Mouse (Mus musculus): Measurements from ENCODE around the gene Timm17a. TPM values are rescaled to one million over a fixed set of nuclear protein-coding genes. Genes with fewer than 3 reads are reported as not detected.

Gene Timm17a
- polyA plus RNA-seq, 1 experiment from 2014 or later = 368 TPM

DNA sequence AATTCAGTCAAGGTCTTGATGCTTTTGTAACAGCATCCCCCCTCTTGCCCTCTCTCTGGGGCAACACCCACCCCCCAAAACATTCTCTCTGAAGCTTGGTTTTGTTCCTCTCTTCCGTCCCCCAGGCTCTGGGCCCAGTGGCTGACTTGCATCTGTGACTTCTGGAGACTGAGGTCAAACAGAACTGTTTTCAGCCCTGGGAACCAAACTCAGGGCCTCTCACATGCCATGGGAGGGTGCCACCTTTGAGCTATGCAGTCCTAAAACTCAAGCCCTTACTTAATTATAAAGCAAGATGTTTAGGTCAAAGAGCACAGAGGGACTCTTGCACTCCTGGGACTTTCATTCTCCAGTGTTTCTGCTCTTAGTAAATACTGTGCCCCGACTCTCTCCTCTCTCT, 12.4 kb upstream of the Timm17a start:
- peaks cover 19% of the 10 kb centered on the region for H3K4me1 ChIP-seq (replicated peaks)
- H3K9me3 ChIP-seq (replicated peaks) = no peaks in the 10 kb centered on the region
- WGBS = 70% methylated on average over 2 of the region's 2 CpGs
- H3K4me2 ChIP-seq = no peak overlapping the region
- H3K36me3 ChIP-seq = no peaks in the 10 kb centered on the region
- H3K27ac ChIP-seq (ENCODE audit: poor library complexity, severe bottlenecking) = no peak overlapping the region
- H3K4me3 ChIP-seq = no peak overlapping the region
- no peak overlapping the region for H3K9ac ChIP-seq
- ATAC-seq (ENCODE audit: insufficient number of reproducible peaks, low FRiP score) = no peak
- H3K27me3 ChIP-seq (replicated peaks) = 0 out of 2 replicates have a peak, but pooled peaks cover 9% of the 10 kb centered on the region

GRCm38 (mm10) chr1:135324571-135324970, 11.0 kb upstream of the Timm17a start, which contains the start of gene Lmod1:
Gene Lmod1, plus strand, starts transcription at chr1:135324807.
- Histone ChIP-seq H3K36me3 (no peaks in the 10 kb centered on the region), H3K27me3 (replicated peaks) (0 out of 2 replicates have a peak, but pooled peaks cover 9% of the 10 kb centered on the region), H3K9me3 (replicated peaks) (no peaks in the 10 kb centered on the region), H3K27ac (ENCODE audit: poor library complexity, severe bottlenecking) (0 out of 2 replicates have a peak within 1 kb of the TSS, but pooled peaks have one; percentile 5), H3K4me2 (peak within 1 kb of the TSS; percentile 67), H3K4me3 (peak within 1 kb of the TSS; percentile 29), H3K4me1 (replicated peaks) (peaks cover 9% of the 10 kb centered on the region), H3K9ac (peak within 1 kb of the TSS; percentile 50; the same call in 1 of the 2 replicates)
- WGBS = 11% methylated on average over 8 of the region's 8 CpGs
- ATAC-seq (ENCODE audit: insufficient number of reproducible peaks, low FRiP score) = peak; percentile 45; the same call in 1 of the 2 replicates

DNA sequence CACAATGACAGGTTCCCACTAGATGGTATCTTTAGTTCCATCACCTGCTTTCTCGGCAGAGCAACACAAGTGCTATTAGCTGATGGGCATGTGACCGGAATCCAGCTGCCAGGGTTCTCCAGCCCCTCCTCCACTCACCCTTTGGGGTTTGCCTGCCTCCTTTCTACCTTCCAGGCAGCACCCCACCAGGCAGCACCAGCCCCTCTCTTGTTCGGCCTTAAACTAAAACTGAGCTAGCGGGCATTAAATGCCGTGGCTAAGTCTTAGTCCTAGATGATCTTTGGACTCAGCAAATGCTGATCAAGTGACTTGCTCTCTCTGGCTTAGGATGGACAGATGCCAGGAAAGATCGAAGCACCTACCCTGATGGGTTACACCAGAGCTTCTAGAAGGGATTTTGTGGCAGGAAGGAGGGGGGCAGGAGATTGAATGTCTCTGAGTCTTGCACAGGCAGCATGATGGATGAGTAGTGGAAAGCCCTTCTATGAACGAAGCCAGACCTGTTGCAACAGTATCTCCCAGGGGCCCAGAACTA, 9.9 kb upstream of the Timm17a start:
- no peak overlapping the region for H3K4me2 ChIP-seq
- H3K27me3 ChIP-seq (replicated peaks) = 0 out of 2 replicates have a peak, but pooled peaks cover 9% of the 10 kb centered on the region
- 77% methylated on average over 7 of the region's 7 CpGs for WGBS
- no peak overlapping the region for H3K4me3 ChIP-seq
- no peaks in the 10 kb centered on the region for H3K9me3 ChIP-seq (replicated peaks)
- no peak overlapping the region for H3K27ac ChIP-seq (ENCODE audit: poor library complexity, severe bottlenecking)
- no peak overlapping the region for H3K9ac ChIP-seq
- ATAC-seq (ENCODE audit: insufficient number of reproducible peaks, low FRiP score) = no peak
- H3K4me1 ChIP-seq (replicated peaks) = peaks cover 9% of the 10 kb centered on the region
- H3K36me3 ChIP-seq = no peaks in the 10 kb centered on the region

GRCm38 (mm10) chr1:135312201-135312600, 1.4 kb downstream of the Timm17a start:
- Histone ChIP-seq H3K27ac (ENCODE audit: poor library complexity, severe bottlenecking) (no peak overlapping the region), H3K27me3 (replicated peaks) (no peaks in the 10 kb centered on the region), H3K9me3 (replicated peaks) (no peaks in the 10 kb centered on the region), H3K4me2 (peak overlapping the region; percentile 82), H3K36me3 (peaks cover 30% of the 10 kb centered on the region), H3K4me1 (replicated peaks) (peaks cover 17% of the 10 kb centered on the region), H3K4me3 (peak overlapping the region; percentile 99), H3K9ac (peak overlapping the region; percentile 99)
- 62% methylated on average over 4 of the region's 4 CpGs for WGBS
- ATAC-seq (ENCODE audit: insufficient number of reproducible peaks, low FRiP score) = no peak

- Histone ChIP-seq H3K4me1 (replicated peaks) (peaks cover 17% of the 10 kb centered on the region), H3K27me3 (replicated peaks) (no peaks in the 10 kb centered on the region), H3K36me3 (peaks cover 38% of the 10 kb centered on the region), H3K4me3 (no peak overlapping the region), H3K4me2 (0 out of 2 replicates have a peak overlapping the region, but pooled peaks have one; percentile 4), H3K9ac (no peak overlapping the region), H3K9me3 (replicated peaks) (no peaks in the 10 kb centered on the region), H3K27ac (ENCODE audit: poor library complexity, severe bottlenecking) (no peak overlapping the region)
- ATAC-seq (ENCODE audit: insufficient number of reproducible peaks, low FRiP score) = no peak
- WGBS = 72% methylated on average over 6 of the region's 6 CpGs
Observed at GRCm38 (mm10) chr1:135311356-135311755, 2.2 kb downstream of the Timm17a start.

DNA sequence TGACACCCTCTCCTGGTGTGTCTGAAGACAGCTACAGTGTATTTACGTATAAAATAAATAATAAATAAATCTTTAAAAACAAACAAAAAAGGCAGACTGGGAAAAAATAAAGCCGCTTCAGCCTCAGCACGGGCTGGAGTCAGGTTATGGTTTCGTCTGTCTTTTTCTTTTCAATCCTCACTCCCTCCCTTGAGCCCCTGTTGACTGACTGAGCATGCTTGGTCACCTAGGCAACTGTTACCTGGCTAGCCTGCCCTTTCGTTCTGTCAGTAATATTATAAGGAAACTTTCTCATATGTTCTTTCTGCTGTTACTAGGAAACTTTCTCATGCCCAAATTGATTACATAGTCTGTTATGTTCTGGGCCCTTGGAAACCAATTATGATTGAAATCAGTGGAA, 22.7 kb downstream of the Timm17a start:
- Histone ChIP-seq H3K4me1 (replicated peaks) (peaks cover 8% of the 10 kb centered on the region; the same call in 1 of the 2 replicates), H3K4me2 (no peak overlapping the region), H3K27ac (ENCODE audit: poor library complexity, severe bottlenecking) (no peak overlapping the region), H3K9ac (no peak overlapping the region), H3K9me3 (replicated peaks) (no peaks in the 10 kb centered on the region), H3K4me3 (no peak overlapping the region), H3K27me3 (replicated peaks) (no peaks in the 10 kb centered on the region), H3K36me3 (peaks cover 23% of the 10 kb centered on the region)
- no peak for ATAC-seq (ENCODE audit: insufficient number of reproducible peaks, low FRiP score)
- WGBS = 80% methylated on average over 5 of the region's 5 CpGs

- Histone ChIP-seq H3K36me3 (peaks cover 3% of the 10 kb centered on the region; the same call in 1 of the 2 replicates), H3K4me1 (replicated peaks) (peaks cover 17% of the 10 kb centered on the region), H3K4me3 (no peak overlapping the region), H3K27me3 (replicated peaks) (no peaks in the 10 kb centered on the region), H3K4me2 (no peak overlapping the region), H3K9me3 (replicated peaks) (no peaks in the 10 kb centered on the region), H3K9ac (no peak overlapping the region), H3K27ac (ENCODE audit: poor library complexity, severe bottlenecking) (no peak overlapping the region)
- no peak for ATAC-seq (ENCODE audit: insufficient number of reproducible peaks, low FRiP score)
- WGBS = 30% methylated on average over 2 of the region's 2 CpGs
Observed at GRCm38 (mm10) chr1:135286311-135286710, 27.3 kb downstream of the Timm17a start.

DNA sequence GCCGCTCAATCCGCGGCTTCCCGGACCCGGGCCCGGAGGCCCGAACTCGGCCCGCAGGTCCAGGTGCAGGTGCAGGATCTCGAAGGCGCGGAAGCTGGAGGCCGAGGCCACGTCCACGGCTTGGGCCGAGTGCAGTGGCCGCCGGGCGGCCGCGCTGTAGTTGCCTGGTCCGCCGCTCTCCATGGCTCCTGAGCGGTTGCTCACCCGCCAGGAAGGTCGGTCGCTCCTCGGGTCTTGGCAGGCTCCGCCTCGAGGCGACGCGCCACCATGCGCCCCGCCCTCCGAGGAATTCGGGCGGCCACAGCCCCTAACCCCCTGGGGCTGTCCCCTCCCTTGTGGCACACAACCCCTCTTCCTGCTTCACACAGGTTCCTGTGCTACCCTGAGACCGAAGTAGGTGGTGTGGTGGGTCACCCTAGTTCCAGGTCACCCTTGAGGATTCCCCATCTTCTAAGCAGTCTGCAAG, 29.7 kb downstream of the Timm17a start, which contains the start of gene Rnpep:
Gene Rnpep (minus strand): TSS at position 259 of the 466 bp plus-strand sequence.
- Histone ChIP-seq H3K9ac (peak within 1 kb of the TSS; percentile 87), H3K4me3 (peak within 1 kb of the TSS; percentile 74), H3K36me3 (peaks cover 6% of the 10 kb centered on the region), H3K9me3 (replicated peaks) (no peaks in the 10 kb centered on the region), H3K27me3 (replicated peaks) (no peaks in the 10 kb centered on the region), H3K4me2 (peak within 1 kb of the TSS; percentile 88), H3K4me1 (replicated peaks) (peaks cover 16% of the 10 kb centered on the region), H3K27ac (ENCODE audit: poor library complexity, severe bottlenecking) (peak within 1 kb of the TSS; percentile 70)
- peak; percentile 76 for ATAC-seq (ENCODE audit: insufficient number of reproducible peaks, low FRiP score)
- WGBS = under 1% methylated on average over 35 of the region's 39 CpGs

DNA sequence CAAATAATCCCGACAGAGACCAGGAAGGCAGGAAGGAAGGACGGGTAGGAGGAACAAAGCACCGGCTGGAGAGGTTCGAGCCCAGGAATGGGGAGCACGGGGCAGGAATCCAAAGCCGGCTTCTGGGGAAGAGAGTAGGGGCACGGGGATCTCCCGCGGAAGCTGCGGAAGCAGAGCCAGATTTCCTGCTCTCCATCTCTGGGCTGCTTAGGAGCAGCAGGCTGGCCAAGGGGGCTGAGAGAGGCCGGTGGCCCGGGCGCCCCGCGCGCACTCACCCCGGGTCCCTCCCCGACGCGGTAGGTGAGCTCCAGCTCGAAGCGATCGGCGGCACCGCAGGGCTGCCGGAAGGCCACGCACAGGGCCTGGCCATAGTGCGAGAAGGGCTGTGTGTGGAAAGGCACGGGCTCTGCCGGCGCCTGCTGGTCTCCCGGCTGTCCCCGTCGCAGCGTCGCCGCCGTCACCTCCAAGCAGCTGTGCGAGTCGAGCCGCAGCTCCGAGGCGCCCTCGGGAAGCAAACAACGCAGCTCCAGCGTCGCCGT, 30.2 kb downstream of the Timm17a start:
- H3K9me3 ChIP-seq (replicated peaks) = no peaks in the 10 kb centered on the region
- peaks cover 16% of the 10 kb centered on the region for H3K4me1 ChIP-seq (replicated peaks)
- peak overlapping the region; percentile 70 for H3K27ac ChIP-seq (ENCODE audit: poor library complexity, severe bottlenecking)
- H3K4me3 ChIP-seq = peak overlapping the region; percentile 74
- H3K27me3 ChIP-seq (replicated peaks) = no peaks in the 10 kb centered on the region
- peak overlapping the region; percentile 87 for H3K9ac ChIP-seq
- WGBS = 0% methylated on average over 48 of the region's 48 CpGs
- H3K36me3 ChIP-seq = peaks cover 11% of the 10 kb centered on the region
- peak overlapping the region; percentile 88 for H3K4me2 ChIP-seq
- peak; percentile 70 for ATAC-seq (ENCODE audit: insufficient number of reproducible peaks, low FRiP score)

DNA sequence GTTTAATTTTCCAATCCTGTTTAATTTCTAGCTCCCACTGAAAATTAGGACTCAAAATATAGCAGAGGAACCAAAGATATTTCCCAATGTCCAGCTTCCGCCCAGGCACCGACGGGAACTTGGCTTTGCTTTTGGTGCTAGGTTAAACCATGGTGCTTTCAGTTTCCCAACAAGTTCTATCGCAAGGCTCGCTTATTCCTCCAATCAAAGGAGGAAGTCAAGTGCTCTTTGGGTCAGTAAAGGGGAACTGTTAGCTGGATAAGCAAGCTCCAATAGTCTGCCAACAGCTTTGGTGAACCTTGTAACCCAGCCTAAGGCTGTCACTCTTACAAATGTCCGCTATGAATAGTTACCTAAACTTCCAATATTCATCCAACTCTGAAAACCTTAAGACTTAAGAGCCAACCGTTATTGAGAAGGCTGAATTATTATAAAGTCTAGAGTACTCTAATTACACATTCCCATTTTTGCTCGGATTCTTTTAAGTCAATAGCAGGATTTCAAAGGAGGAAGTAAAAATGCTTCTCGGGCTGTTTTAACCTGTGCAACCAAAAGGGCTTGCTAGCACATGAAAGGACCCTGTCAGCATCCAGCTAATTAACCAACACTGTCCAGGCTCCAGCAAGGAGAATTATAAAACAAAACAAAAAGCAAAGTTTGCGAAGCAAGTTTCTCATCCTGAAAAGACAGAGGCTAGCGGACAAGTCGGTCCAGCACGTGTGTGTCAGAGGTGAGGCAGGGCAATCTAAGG, 30.9 kb downstream of the Timm17a start:
- Histone ChIP-seq H3K9me3 (replicated peaks) (no peaks in the 10 kb centered on the region), H3K4me3 (peak overlapping the region; percentile 74), H3K27me3 (replicated peaks) (no peaks in the 10 kb centered on the region), H3K9ac (peak overlapping the region; percentile 87), H3K36me3 (peaks cover 17% of the 10 kb centered on the region), H3K27ac (ENCODE audit: poor library complexity, severe bottlenecking) (no peak overlapping the region), H3K4me2 (peak overlapping the region; percentile 88), H3K4me1 (replicated peaks) (peaks cover 16% of the 10 kb centered on the region)
- ATAC-seq (ENCODE audit: insufficient number of reproducible peaks, low FRiP score) = no peak
- 30% methylated on average over 13 of the region's 13 CpGs for WGBS

DNA sequence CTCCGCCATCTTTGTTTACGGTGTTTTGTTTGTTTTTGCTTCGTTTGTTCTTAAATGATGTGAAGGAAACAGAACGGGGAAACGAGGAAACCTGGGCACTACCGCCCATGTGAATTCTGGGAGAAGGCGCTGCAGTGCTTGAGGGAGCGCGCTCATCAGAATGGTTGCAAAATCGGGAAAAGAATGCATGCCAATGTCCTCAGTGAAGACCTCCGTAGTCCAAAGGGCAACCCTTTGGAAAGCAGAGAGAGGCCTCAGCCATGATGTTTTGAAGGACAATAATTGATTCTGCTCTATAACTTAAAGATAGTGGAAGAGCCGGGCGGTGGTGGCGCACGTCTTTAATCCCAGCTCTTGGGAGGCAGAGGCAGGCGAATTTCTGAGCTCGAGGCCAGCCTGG, 31.7 kb downstream of the Timm17a start:
- H3K4me3 ChIP-seq = no peak overlapping the region
- WGBS = 94% methylated on average over 17 of the region's 17 CpGs
- H3K9ac ChIP-seq = no peak overlapping the region
- H3K27me3 ChIP-seq (replicated peaks) = no peaks in the 10 kb centered on the region
- peaks cover 16% of the 10 kb centered on the region for H3K4me1 ChIP-seq (replicated peaks)
- ATAC-seq (ENCODE audit: insufficient number of reproducible peaks, low FRiP score) = no peak
- no peak overlapping the region for H3K27ac ChIP-seq (ENCODE audit: poor library complexity, severe bottlenecking)
- peaks cover 24% of the 10 kb centered on the region for H3K36me3 ChIP-seq
- H3K9me3 ChIP-seq (replicated peaks) = no peaks in the 10 kb centered on the region
- no peak overlapping the region for H3K4me2 ChIP-seq
